Mouse (Mus musculus) urinary bladder, postnatal 10 days (tissue): ENCODE measurements around the gene Mymx.

Experiments
- DNase-seq: peaks from one replicate; pipeline ENCODE4 v3.0.0; 2022; ENCODE audit warnings: low spot score

The Mymx gene

GRCm38 (mm10) chr17:45551249-45551796 is 50.6 kb downstream of the Mymx start:
- no peak for DNase-seq
